Mouse (Mus musculus): ENCODE results near the gene Parm1. TPM values are rescaled to one million over a fixed set of nuclear protein-coding genes. Genes with fewer than 3 reads are reported as not detected.
A peak's percentile ranks its signal among the peaks of the same experiment; 100 is the strongest.

The Parm1 gene
- polyA plus RNA-seq, 1 experiment from 2014 or later: 24.4 TPM

DNA sequence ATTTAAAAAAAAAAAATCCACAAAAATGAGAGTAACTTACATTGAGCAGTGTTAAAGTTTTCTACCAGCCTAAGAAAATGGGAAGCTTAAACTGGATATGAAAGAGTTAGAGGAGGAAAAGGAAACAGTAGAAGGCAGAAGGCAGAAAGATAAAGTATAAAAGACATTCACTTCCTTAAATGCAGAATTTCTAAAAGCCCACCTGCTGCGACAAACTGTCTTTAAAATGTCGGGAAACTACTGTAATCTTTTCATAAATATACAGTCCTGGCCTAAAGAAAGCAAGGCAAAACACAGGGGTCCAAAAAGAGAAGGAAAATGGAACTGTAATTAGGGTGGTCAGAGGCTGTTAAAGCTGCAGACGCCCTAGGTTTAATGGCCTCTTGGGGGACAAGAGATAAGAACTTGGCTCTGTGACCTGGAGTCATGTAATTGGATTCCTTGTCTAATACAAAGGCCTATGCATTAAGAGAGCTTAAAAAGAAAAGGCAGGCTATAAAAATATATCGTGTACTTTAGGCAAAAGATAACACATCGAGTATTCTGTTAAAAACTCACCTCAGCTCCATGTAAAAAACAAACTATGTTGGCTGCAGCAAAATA, 13.0 kb upstream of the Parm1 start:
- WGBS: 39% methylated on average over 5 of the region's 5 CpGs
- Histone ChIP-seq H3K9me3 (ENCODE audit: control insufficient read depth, low read length) (no peaks in the 10 kb centered on the region), H3K4me1 (replicated peaks; ENCODE audit: control insufficient read depth, insufficient read depth, low read length) (no peaks in the 10 kb centered on the region), H3K9ac (ENCODE audit: low read length) (no peak overlapping the region), H3K4me2 (ENCODE audit: low read length) (no peak overlapping the region), H3K27ac (ENCODE audit: low read depth) (no peak overlapping the region), H3K36me3 (ENCODE audit: control insufficient read depth, insufficient read depth, low read length) (no peaks in the 10 kb centered on the region), H3K4me3 (ENCODE audit: low read depth, low read length) (no peak overlapping the region), H3K27me3 (replicated peaks; ENCODE audit: control insufficient read depth, insufficient read depth, low read length) (no peaks in the 10 kb centered on the region)
- no peak for ATAC-seq (replicated peaks; ENCODE audit: low FRiP score, low TSS enrichment, low read depth)
- DNase-seq (ENCODE audit: low spot score): no peak

- no peak for ATAC-seq (replicated peaks; ENCODE audit: low FRiP score, low TSS enrichment, low read depth)
- no peak overlapping the region for H3K27ac ChIP-seq (ENCODE audit: low read depth)
- no peaks in the 10 kb centered on the region for H3K9me3 ChIP-seq (ENCODE audit: control insufficient read depth, low read length)
- no peak for DNase-seq (ENCODE audit: low spot score)
- H3K27me3 ChIP-seq (replicated peaks; ENCODE audit: control insufficient read depth, insufficient read depth, low read length): no peaks in the 10 kb centered on the region
- no peak overlapping the region for H3K9ac ChIP-seq (ENCODE audit: low read length)
- H3K4me2 ChIP-seq (ENCODE audit: low read length): peak overlapping the region; percentile 66; the same call in 1 of the 2 replicates
- no peaks in the 10 kb centered on the region for H3K36me3 ChIP-seq (ENCODE audit: control insufficient read depth, insufficient read depth, low read length)
- WGBS: 12% methylated on average over 6 of the region's 6 CpGs
- no peak overlapping the region for H3K4me3 ChIP-seq (ENCODE audit: low read depth, low read length)
- H3K4me1 ChIP-seq (replicated peaks; ENCODE audit: control insufficient read depth, insufficient read depth, low read length): peaks cover 13% of the 10 kb centered on the region; the same call in 1 of the 2 replicates
Measured at GRCm38 (mm10) chr5:91517077-91517476, 338 bp upstream of the Parm1 start.

GRCm38 (mm10) chr5:91518302-91518790, 931 bp downstream of the Parm1 start:
- peaks cover 21% of the 10 kb centered on the region; the same call in 1 of the 2 replicates for H3K4me1 ChIP-seq (replicated peaks; ENCODE audit: control insufficient read depth, insufficient read depth, low read length)
- ATAC-seq (replicated peaks; ENCODE audit: low FRiP score, low TSS enrichment, low read depth) (peak; percentile 2; the same call in 1 of the 2 replicates), DNase-seq (ENCODE audit: low spot score) (peak; percentile 67)
- WGBS: 4% methylated on average over 16 of the region's 16 CpGs
- H3K36me3 ChIP-seq (ENCODE audit: control insufficient read depth, insufficient read depth, low read length): no peaks in the 10 kb centered on the region
- H3K27ac ChIP-seq (ENCODE audit: low read depth): no peak overlapping the region
- H3K4me3 ChIP-seq (ENCODE audit: low read depth, low read length): peak overlapping the region; percentile 56
- H3K9me3 ChIP-seq (ENCODE audit: control insufficient read depth, low read length): no peaks in the 10 kb centered on the region
- H3K27me3 ChIP-seq (replicated peaks; ENCODE audit: control insufficient read depth, insufficient read depth, low read length): no peaks in the 10 kb centered on the region
- H3K4me2 ChIP-seq (ENCODE audit: low read length): peak overlapping the region; percentile 66
- H3K9ac ChIP-seq (ENCODE audit: low read length): peak overlapping the region; percentile 39

GRCm38 (mm10) chr5:91518946-91519345, 1.5 kb downstream of the Parm1 start:
- DNase-seq (ENCODE audit: low spot score) (peak; percentile 77), ATAC-seq (replicated peaks; ENCODE audit: low FRiP score, low TSS enrichment, low read depth) (no peak; the same call in 1 of the 2 replicates)
- Histone ChIP-seq H3K36me3 (ENCODE audit: control insufficient read depth, insufficient read depth, low read length) (no peaks in the 10 kb centered on the region), H3K27me3 (replicated peaks; ENCODE audit: control insufficient read depth, insufficient read depth, low read length) (no peaks in the 10 kb centered on the region), H3K27ac (ENCODE audit: low read depth) (no peak overlapping the region), H3K4me3 (ENCODE audit: low read depth, low read length) (peak overlapping the region; percentile 56), H3K4me1 (replicated peaks; ENCODE audit: control insufficient read depth, insufficient read depth, low read length) (peaks cover 21% of the 10 kb centered on the region; the same call in 1 of the 2 replicates), H3K9ac (ENCODE audit: low read length) (peak overlapping the region; percentile 39), H3K4me2 (ENCODE audit: low read length) (peak overlapping the region; percentile 66), H3K9me3 (ENCODE audit: control insufficient read depth, low read length) (no peaks in the 10 kb centered on the region)
- WGBS: 3% methylated on average over 7 of the region's 7 CpGs

- Histone ChIP-seq H3K4me1 (replicated peaks; ENCODE audit: control insufficient read depth, insufficient read depth, low read length) (peaks cover 21% of the 10 kb centered on the region; the same call in 1 of the 2 replicates), H3K27me3 (replicated peaks; ENCODE audit: control insufficient read depth, insufficient read depth, low read length) (no peaks in the 10 kb centered on the region), H3K36me3 (ENCODE audit: control insufficient read depth, insufficient read depth, low read length) (no peaks in the 10 kb centered on the region), H3K9me3 (ENCODE audit: control insufficient read depth, low read length) (no peaks in the 10 kb centered on the region), H3K27ac (ENCODE audit: low read depth) (no peak overlapping the region), H3K4me3 (ENCODE audit: low read depth, low read length) (peak overlapping the region; percentile 56), H3K9ac (ENCODE audit: low read length) (no peak overlapping the region), H3K4me2 (ENCODE audit: low read length) (peak overlapping the region; percentile 66)
- DNase-seq (ENCODE audit: low spot score): peak; percentile 59
- WGBS: 38% methylated on average over 4 of the region's 4 CpGs
- ATAC-seq (replicated peaks; ENCODE audit: low FRiP score, low TSS enrichment, low read depth): no peak
Measured at GRCm38 (mm10) chr5:91519521-91519920, 2.1 kb downstream of the Parm1 start.

DNA sequence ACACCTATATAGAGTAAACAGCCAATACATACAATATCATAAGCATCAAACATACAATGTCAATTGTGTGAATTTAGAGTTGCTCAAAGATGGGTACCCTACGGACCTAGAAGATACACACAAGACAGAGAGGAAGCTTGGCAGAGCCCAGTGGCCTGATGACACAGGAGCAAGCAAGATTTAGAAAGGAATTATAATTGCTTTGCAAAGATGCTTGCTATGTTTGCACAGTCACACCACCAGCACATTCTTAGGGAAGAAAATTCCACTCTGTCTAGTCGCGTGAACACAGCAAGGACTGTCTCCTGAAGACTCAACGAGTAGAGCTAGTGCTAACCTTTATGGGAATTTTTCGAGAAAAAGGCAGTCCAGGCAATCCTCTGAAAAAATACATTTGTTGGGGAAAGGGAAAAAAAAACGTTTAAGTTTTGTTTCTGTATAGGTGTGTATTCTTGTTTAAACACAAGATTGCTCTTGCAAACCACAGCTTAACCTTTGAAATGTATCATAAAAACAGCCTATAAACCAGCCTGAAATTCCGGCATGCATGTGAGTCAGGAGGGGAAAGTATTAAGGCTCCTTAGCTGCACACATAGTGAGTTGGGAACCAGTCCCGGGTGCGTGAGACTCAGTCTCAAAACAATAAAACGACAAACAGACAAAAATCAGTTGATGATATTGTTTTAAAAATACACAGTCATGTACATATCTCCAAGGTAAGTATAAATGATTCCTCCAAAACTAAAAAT, 15.5 kb downstream of the Parm1 start:
- Histone ChIP-seq H3K9ac (ENCODE audit: low read length) (no peak overlapping the region), H3K27me3 (replicated peaks; ENCODE audit: control insufficient read depth, insufficient read depth, low read length) (no peaks in the 10 kb centered on the region), H3K36me3 (ENCODE audit: control insufficient read depth, insufficient read depth, low read length) (no peaks in the 10 kb centered on the region), H3K9me3 (ENCODE audit: control insufficient read depth, low read length) (no peaks in the 10 kb centered on the region), H3K4me2 (ENCODE audit: low read length) (no peak overlapping the region), H3K4me3 (ENCODE audit: low read depth, low read length) (no peak overlapping the region), H3K27ac (ENCODE audit: low read depth) (no peak overlapping the region), H3K4me1 (replicated peaks; ENCODE audit: control insufficient read depth, insufficient read depth, low read length) (no peaks in the 10 kb centered on the region)
- DNase-seq (ENCODE audit: low spot score): no peak
- ATAC-seq (replicated peaks; ENCODE audit: low FRiP score, low TSS enrichment, low read depth): 0 out of 2 replicates have a peak, but pooled peaks have one; percentile 36
- WGBS: 67% methylated on average over 10 of the region's 10 CpGs

DNA sequence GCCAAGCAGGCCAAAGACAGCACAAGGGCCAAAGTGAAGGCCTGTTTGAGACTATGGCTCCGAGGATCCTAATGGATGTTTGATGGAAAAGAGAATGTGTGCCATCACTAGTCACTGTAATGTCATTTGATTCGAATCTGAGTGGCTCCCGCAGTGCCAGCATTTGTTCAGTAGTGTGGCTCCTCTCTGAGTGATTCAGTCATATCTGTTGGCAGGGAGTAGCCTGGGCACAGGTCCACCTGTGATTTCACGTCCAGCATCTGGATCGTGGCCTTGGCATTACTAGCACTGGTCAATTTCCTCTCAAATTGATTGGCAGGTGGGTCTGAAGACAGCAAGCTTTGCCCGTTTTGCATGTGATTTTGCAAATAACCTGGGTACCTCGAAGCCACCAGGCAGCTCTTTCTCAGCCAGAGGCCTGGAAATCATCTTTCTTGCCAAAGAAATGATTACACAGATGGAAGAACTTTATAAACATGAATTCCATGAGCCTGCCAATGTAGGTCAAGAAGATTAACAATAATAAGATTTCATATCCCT, 41.7 kb downstream of the Parm1 start:
- WGBS: 73% methylated on average over 7 of the region's 7 CpGs
- DNase-seq (ENCODE audit: low spot score): no peak
- H3K27me3 ChIP-seq (replicated peaks; ENCODE audit: control insufficient read depth, insufficient read depth, low read length): no peaks in the 10 kb centered on the region

GRCm38 (mm10) chr5:91559711-91560110, 42.3 kb downstream of the Parm1 start:
- H3K4me2 ChIP-seq (ENCODE audit: low read length): no peak overlapping the region
- peaks cover 3% of the 10 kb centered on the region; the same call in 1 of the 2 replicates for H3K9me3 ChIP-seq (ENCODE audit: control insufficient read depth, low read length)
- DNase-seq (ENCODE audit: low spot score) (no peak), ATAC-seq (replicated peaks; ENCODE audit: low FRiP score, low TSS enrichment, low read depth) (no peak)
- 42% methylated on average over 2 of the region's 2 CpGs for WGBS
- H3K4me3 ChIP-seq (ENCODE audit: low read depth, low read length): no peak overlapping the region
- no peak overlapping the region for H3K27ac ChIP-seq (ENCODE audit: low read depth)
- H3K27me3 ChIP-seq (replicated peaks; ENCODE audit: control insufficient read depth, insufficient read depth, low read length): no peaks in the 10 kb centered on the region
- H3K4me1 ChIP-seq (replicated peaks; ENCODE audit: control insufficient read depth, insufficient read depth, low read length): peaks cover 37% of the 10 kb centered on the region
- no peak overlapping the region for H3K9ac ChIP-seq (ENCODE audit: low read length)
- no peaks in the 10 kb centered on the region for H3K36me3 ChIP-seq (ENCODE audit: control insufficient read depth, insufficient read depth, low read length)

More for the DNA sequence above, 41.7 kb downstream of the Parm1 start:
- Histone ChIP-seq H3K9me3 (ENCODE audit: control insufficient read depth, low read length) (peaks cover 3% of the 10 kb centered on the region; the same call in 1 of the 2 replicates), H3K36me3 (ENCODE audit: control insufficient read depth, insufficient read depth, low read length) (no peaks in the 10 kb centered on the region), H3K4me1 (replicated peaks; ENCODE audit: control insufficient read depth, insufficient read depth, low read length) (peaks cover 33% of the 10 kb centered on the region), H3K4me2 (ENCODE audit: low read length) (no peak overlapping the region), H3K27ac (ENCODE audit: low read depth) (no peak overlapping the region), H3K4me3 (ENCODE audit: low read depth, low read length) (no peak overlapping the region), H3K9ac (ENCODE audit: low read length) (no peak overlapping the region)
- no peak for ATAC-seq (replicated peaks; ENCODE audit: low FRiP score, low TSS enrichment, low read depth)
